ENCODE assay signal across 32 mouse cellular contexts in the genomic region with DNA sequence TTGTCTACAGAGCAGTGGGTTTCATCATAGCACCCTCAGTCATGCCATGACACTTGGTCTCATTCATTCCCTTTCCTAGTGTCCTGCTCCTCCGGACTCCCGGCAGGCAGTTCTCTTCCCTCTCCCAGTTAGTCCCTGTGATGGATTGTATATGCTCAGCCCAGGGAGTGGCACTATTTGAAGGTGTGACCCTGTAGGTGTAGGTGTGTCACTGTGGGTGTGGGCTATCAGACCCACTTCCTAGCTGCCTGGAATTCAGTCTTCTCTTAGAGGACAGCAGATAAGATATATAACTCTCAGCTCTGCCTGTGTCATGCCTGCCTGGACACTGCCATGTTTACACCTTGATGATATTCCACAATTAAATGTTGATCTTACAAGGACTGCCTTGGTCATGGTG. TPM values are rescaled to one million over a fixed set of nuclear protein-coding genes. Genes with fewer than 3 reads are reported as not detected.
"Had no signal": no experiment of that assay in that cellular context is flagged by ENCODE, and none has a peak within 500 bp of the region (broad histone marks: within the 10 kb centered on the region; RNA-seq: fewer than 3 reads in every experiment).

No protein-coding gene starts in this region.

- H3K9me3 ChIP-seq: embryonic facial prominence, embryonic 10.5 days; embryonic facial prominence, embryonic 12.5 days; embryonic facial prominence, embryonic 13.5 days; embryonic facial prominence, embryonic 15.5 days; forebrain, embryonic 10.5 days; forebrain, embryonic 12.5 days; forebrain, embryonic 13.5 days; forebrain, embryonic 15.5 days had no signal

- H3K27me3 ChIP-seq: embryonic facial prominence, embryonic 12.5 days; embryonic facial prominence, embryonic 13.5 days; embryonic facial prominence, embryonic 15.5 days; forebrain, embryonic 12.5 days; forebrain, embryonic 13.5 days; forebrain, embryonic 15.5 days had no signal

- ATAC-seq: forebrain, embryonic 13.5 days; forebrain, embryonic 14.5 days; forebrain, embryonic 15.5 days; forebrain, embryonic 16.5 days; forebrain, postnatal 0 days had no signal

- H3K27ac ChIP-seq: embryonic facial prominence, embryonic 10.5 days; embryonic facial prominence, embryonic 12.5 days; embryonic facial prominence, embryonic 13.5 days; embryonic facial prominence, embryonic 15.5 days; forebrain, embryonic 10.5 days; forebrain, embryonic 12.5 days; forebrain, embryonic 13.5 days; forebrain, embryonic 15.5 days; gastrocnemius, adult 2 months had no signal

- H3K4me1 ChIP-seq: embryonic facial prominence, embryonic 10.5 days; embryonic facial prominence, embryonic 12.5 days; embryonic facial prominence, embryonic 13.5 days; embryonic facial prominence, embryonic 15.5 days; forebrain, embryonic 10.5 days; forebrain, embryonic 12.5 days; forebrain, embryonic 13.5 days; forebrain, embryonic 15.5 days had no signal

- H3K4me2 ChIP-seq: embryonic facial prominence, embryonic 12.5 days; embryonic facial prominence, embryonic 13.5 days; embryonic facial prominence, embryonic 15.5 days; forebrain, embryonic 12.5 days; forebrain, embryonic 13.5 days; forebrain, embryonic 15.5 days had no signal

- H3K9ac ChIP-seq: embryonic facial prominence, embryonic 12.5 days; embryonic facial prominence, embryonic 13.5 days; embryonic facial prominence, embryonic 15.5 days; forebrain, embryonic 12.5 days; forebrain, embryonic 13.5 days; forebrain, embryonic 15.5 days; forebrain, postnatal 0 days had no signal

- H3K4me3 ChIP-seq: embryonic facial prominence, embryonic 10.5 days; embryonic facial prominence, embryonic 12.5 days; embryonic facial prominence, embryonic 13.5 days; embryonic facial prominence, embryonic 15.5 days; erythroblast, embryonic 14.5 days; forebrain, embryonic 10.5 days; forebrain, embryonic 12.5 days; forebrain, embryonic 13.5 days; forebrain, embryonic 15.5 days; gastrocnemius, adult 2 months had no signal

- DNase-seq: cerebellum, adult 18-20 months; cerebellum, adult 2 months; cerebellum, adult 8-10 months; cerebellum, adult 9-10 months; cerebellum, adult 9-11 months; cerebellum, postnatal 10 days; cerebellum, postnatal 14 days; cerebellum, postnatal 36 days; embryo, embryonic 11 days; forebrain, postnatal 0 days; gastrocnemius, adult 2 months; gastrocnemius, postnatal 10 days; gastrocnemius, postnatal 14 days; gastrocnemius, postnatal 25 days; gastrocnemius, postnatal 36 days had no signal

RNA-seq across cellular contexts. Expression of a gene that starts 17.8 kb away (rescaled TPM):
- polyA plus RNA-seq: cerebellum, adult 2 months; cortical plate, adult 2 months; embryonic facial prominence, embryonic 10.5 days; embryonic facial prominence, embryonic 11.5 days; embryonic facial prominence, embryonic 12.5 days; embryonic facial prominence, embryonic 13.5 days; embryonic facial prominence, embryonic 14.5 days; embryonic facial prominence, embryonic 15.5 days; erythroblast, embryonic 14.5 days; forebrain, embryonic 10.5 days; forebrain, embryonic 11.5 days; forebrain, embryonic 12.5 days; forebrain, embryonic 13.5 days; forebrain, embryonic 14.5 days; forebrain, embryonic 15.5 days; forebrain, embryonic 16.5 days; forebrain, postnatal 0 days; frontal cortex, adult 2 months; gonadal fat pad, adult 2 months had no signal
